Mouse (Mus musculus) midbrain, embryonic 13.5 days (tissue): ENCODE measurements around the gene C1qtnf7. TPM values are rescaled to one million over a fixed set of nuclear protein-coding genes. Genes with fewer than 3 reads are reported as not detected.

Experiments
- ATAC-seq: fragments of 200-750 bp; cut with Nextera tagmentation; 2 replicates; pipeline ENCODE4 v1.8.0; 2017; ENCODE audit warnings: mild to moderate bottlenecking, moderate TSS enrichment, moderate library complexity
- H3K27ac ChIP-seq: fragments of 300-500 bp; sonication (generic); 2 replicates; pipeline ENCODE4 v1.5.1; 2015; ENCODE audit warnings: inconsistent platforms, mild to moderate bottlenecking, moderate library complexity
- H3K27me3 ChIP-seq: fragments of 300-500 bp; sonication (generic); 2 replicates; pipeline ENCODE4 v1.6.1; 2015; ENCODE audit warnings: mild to moderate bottlenecking, inconsistent platforms
- H3K36me3 ChIP-seq: fragments of 300-500 bp; sonication (generic); 2 replicates; pipeline ENCODE4 v1.6.1; 2015; ENCODE audit warnings: mild to moderate bottlenecking, inconsistent platforms
- H3K4me1 ChIP-seq: fragments of 300-500 bp; sonication (generic); replicated peaks from 2 replicates; pipeline ENCODE4 v1.6.1; 2015; ENCODE audit warnings: inconsistent platforms
- H3K4me2 ChIP-seq: fragments of 300-500 bp; sonication (generic); replicated peaks from 2 replicates; pipeline ENCODE4 v1.6.1; 2015; ENCODE audit warnings: moderate library complexity, mild to moderate bottlenecking, inconsistent platforms
- H3K4me3 ChIP-seq: fragments of 300-500 bp; sonication (generic); replicated peaks from 2 replicates; pipeline ENCODE4 v1.5.1; 2015; ENCODE audit warnings: mild to moderate bottlenecking, inconsistent platforms
- H3K9ac ChIP-seq: fragments of 300-500 bp; sonication (generic); replicated peaks from 2 replicates; pipeline ENCODE4 v1.6.1; 2015; ENCODE audit warnings: mild to moderate bottlenecking, inconsistent platforms
- H3K9me3 ChIP-seq: fragments of 300-500 bp; sonication (generic); 2 replicates; pipeline ENCODE4 v1.6.1; 2016; ENCODE audit warnings: mild to moderate bottlenecking, inconsistent platforms
- WGBS: fragments of 180-500 bp; shearing (Covaris S2); methylation state at CpG from one replicate; pipeline ENCODE4 v1.1.7; 2015; 5-methylcytosine and 5-hydroxymethylcytosine counted together
- polyA plus RNA-seq: library from polyadenylated mRNA; unstranded; fragments of >200 nt; fragmentation: Nextera tagmentation; extraction: Ambion mirVana; gene quantifications from 2 replicates; pipeline ENCODE4 v1.2.1, GENCODE M21; 2015

The C1qtnf7 gene
- polyA plus RNA-seq, 1 experiment from 2014 or later: 1.6 TPM

DNA sequence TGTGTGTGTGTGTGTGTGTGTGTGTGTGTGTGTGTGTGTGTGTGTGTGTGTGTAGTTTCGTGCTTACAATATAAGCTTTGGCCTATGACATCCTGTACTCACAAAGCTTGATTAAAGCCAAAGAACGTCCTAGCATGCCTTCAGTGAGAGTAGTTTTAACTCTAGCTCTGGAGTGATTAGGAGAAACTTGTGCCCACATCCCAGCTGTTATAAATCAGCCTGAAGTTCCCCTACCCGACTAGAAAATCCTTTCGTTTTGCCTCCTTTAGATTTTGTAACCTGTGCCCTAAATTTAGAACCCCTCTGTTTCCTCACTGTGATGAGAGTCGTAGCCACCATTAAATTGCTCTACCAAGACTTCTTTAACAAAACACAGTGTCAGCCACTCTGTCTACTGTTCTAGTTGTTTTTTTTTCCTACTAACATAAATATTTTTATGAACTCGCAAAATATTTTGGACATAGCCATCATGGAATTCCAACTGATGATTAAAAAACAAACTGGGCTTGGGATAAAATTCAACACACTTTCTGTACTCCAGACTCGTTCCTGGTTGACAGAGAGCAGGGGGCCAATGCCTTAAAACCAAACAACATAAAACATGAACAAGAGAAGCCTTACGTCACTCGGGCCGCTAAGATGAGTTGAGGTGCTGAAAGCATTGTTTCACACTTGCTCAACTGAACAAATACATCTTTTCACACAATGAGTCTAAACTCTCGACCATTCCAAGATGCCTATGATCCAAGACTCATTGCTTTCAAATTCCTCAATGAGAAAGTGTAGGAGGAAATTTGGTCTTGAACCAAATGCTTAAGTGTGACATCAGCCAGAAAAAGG, 70.3 kb downstream of the C1qtnf7 start:
- no peak overlapping the region for H3K4me2 ChIP-seq
- H3K27me3 ChIP-seq: no peaks in the 10 kb centered on the region
- H3K9me3 ChIP-seq: no peaks in the 10 kb centered on the region
- 76% methylated on average over 11 of the region's 11 CpGs for WGBS
- peaks cover 20% of the 10 kb centered on the region for H3K4me1 ChIP-seq
- H3K9ac ChIP-seq: no peak overlapping the region
- no peak overlapping the region for H3K4me3 ChIP-seq
- H3K36me3 ChIP-seq: no peaks in the 10 kb centered on the region
- ATAC-seq: no peak
- H3K27ac ChIP-seq: no peak overlapping the region

DNA sequence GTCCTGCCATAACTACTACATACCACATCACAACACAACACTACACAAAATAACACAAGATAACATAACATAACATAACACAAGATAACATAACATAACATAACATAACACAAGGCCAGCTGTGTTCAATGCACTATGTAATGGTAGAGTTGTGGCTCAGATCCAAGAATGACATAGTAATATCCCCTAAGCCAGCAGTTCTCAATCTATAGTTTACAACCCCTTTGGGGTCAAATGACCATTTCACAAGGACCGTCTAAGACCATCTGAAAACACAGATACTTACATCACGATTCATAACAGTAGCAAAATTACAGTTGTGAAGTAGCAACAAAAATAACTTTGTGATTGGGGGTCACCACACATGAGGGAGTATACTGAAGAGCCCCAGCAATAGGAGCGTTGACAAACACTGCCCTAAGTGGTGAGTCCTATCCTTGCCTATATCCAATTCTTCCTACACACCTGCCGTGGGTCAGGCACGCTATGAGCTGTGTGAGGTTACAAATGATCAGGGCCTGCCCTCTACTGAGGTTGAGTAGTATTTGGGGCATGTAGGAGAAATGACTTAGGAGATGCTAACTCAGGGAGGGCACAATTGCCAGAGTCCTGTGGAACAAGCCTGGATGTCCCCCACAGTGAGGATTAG, 73.6 kb downstream of the C1qtnf7 start:
- no peak overlapping the region for H3K4me3 ChIP-seq

DNA sequence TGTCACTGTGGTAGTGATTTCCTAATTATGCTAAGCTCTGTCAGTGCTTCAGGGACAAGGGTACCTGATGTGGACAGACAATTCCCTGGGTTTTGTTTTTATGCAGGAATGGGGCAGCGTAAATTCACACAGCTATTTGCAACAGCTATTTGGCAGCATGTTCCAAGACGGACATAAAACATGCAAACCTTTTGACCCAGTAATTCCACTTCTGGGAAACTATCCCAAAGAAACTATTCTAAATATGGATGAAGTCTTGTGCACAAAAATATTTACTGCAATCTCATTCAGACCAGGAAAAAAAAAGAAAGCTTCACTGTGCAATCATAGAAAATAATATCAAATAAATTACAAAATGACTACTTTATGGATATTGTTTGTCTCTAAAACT, 74.1 kb downstream of the C1qtnf7 start:
- no peak overlapping the region for H3K27ac ChIP-seq
- no peaks in the 10 kb centered on the region for H3K27me3 ChIP-seq
- 18% methylated on average over 2 of the region's 2 CpGs for WGBS
- H3K9me3 ChIP-seq: no peaks in the 10 kb centered on the region
- no peak overlapping the region for H3K9ac ChIP-seq
- no peaks in the 10 kb centered on the region for H3K36me3 ChIP-seq
- no peak overlapping the region for H3K4me2 ChIP-seq
- ATAC-seq: no peak
- 0 out of 2 replicates have a peak, but pooled peaks cover 8% of the 10 kb centered on the region for H3K4me1 ChIP-seq
- no peak overlapping the region for H3K4me3 ChIP-seq

More for the DNA sequence above, 73.6 kb downstream of the C1qtnf7 start:
- WGBS: 77% methylated on average over 5 of the region's 5 CpGs
- Histone ChIP-seq H3K4me2 (no peak overlapping the region), H3K9me3 (no peaks in the 10 kb centered on the region), H3K27me3 (no peaks in the 10 kb centered on the region), H3K9ac (no peak overlapping the region), H3K36me3 (no peaks in the 10 kb centered on the region), H3K4me1 (peaks cover 10% of the 10 kb centered on the region; the same call in 1 of the 2 replicates), H3K27ac (no peak overlapping the region)
- ATAC-seq: peak; percentile 50; the same call in 1 of the 2 replicates

DNA sequence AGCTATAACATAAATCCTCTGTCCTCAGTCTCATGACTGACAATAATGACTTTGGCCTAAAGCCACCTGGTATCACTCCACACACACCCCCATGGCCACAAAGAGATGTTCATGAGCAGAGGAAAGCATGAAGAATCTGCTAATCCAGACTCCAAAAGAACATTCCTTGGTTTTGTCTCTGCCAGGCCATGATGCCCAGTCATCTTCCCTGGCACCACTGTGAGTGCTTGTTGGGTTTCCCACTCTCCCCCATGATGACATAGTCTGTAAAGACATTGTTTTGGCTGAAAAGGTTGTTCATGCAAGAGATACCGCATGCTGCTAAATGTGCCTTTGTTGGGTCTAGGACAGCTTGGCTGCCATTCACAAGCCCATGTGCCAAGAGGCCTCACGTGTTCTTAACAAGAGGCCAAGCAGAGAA, 75.0 kb downstream of the C1qtnf7 start:
- no peak overlapping the region for H3K27ac ChIP-seq
- H3K9me3 ChIP-seq: no peaks in the 10 kb centered on the region
- no peak for ATAC-seq
- H3K4me1 ChIP-seq: 0 out of 2 replicates have a peak, but pooled peaks cover 8% of the 10 kb centered on the region
- no peaks in the 10 kb centered on the region for H3K27me3 ChIP-seq
- 80% methylated on average over 2 of the region's 2 CpGs for WGBS
- H3K4me3 ChIP-seq: no peak overlapping the region
- no peak overlapping the region for H3K4me2 ChIP-seq
- H3K36me3 ChIP-seq: no peaks in the 10 kb centered on the region
- H3K9ac ChIP-seq: no peak overlapping the region

DNA sequence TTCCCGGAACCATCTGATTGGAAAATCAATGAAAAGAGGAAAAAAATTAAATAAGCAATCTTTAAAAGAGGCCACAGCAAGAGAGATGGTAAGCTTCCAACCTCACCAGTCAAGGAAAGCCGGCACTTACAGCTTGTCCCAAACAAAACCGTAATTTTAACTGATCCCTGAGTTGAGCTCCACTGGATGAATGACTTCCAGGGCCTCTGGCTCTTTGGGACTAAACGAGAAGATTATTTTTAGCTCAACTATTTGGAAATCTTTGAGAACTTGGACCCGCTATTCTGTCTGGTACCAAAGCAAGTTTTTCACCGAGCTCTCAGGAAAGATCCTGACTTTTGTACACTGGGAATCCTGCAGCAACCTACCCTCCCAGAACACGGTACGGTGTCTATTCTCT, 86.3 kb downstream of the C1qtnf7 start:
- H3K27ac ChIP-seq: no peak overlapping the region
- no peak overlapping the region for H3K4me3 ChIP-seq

DNA sequence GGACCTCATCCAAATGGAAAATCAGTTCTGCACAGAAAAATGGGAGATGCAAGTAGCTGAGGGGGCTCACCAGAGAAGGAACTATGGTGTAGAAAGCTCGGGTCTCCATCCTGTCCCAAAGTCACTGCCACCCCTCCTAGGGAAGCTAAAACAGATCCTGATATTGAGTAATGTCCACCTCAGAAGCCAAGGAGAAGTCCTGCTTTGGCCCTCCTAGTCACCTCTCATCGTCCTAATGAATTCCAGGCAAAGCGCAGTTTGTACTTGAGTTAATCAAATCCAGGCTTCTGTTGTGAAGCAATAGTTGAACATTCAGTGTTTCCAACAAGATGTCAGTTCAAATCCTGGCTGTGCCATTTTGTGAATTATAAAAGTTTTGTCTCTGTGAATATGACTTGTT, 87.2 kb downstream of the C1qtnf7 start:
- Histone ChIP-seq H3K36me3 (no peaks in the 10 kb centered on the region), H3K4me3 (no peak overlapping the region), H3K4me2 (no peak overlapping the region), H3K9me3 (no peaks in the 10 kb centered on the region), H3K27ac (no peak overlapping the region), H3K4me1 (no peaks in the 10 kb centered on the region), H3K9ac (no peak overlapping the region), H3K27me3 (no peaks in the 10 kb centered on the region)
- no peak for ATAC-seq
- WGBS: 93% methylated on average over 3 of the region's 3 CpGs

More for the DNA sequence above, 86.3 kb downstream of the C1qtnf7 start:
- ATAC-seq: no peak
- Histone ChIP-seq H3K9ac (no peak overlapping the region), H3K4me2 (no peak overlapping the region), H3K9me3 (no peaks in the 10 kb centered on the region), H3K27me3 (no peaks in the 10 kb centered on the region), H3K4me1 (no peaks in the 10 kb centered on the region), H3K36me3 (no peaks in the 10 kb centered on the region)
- WGBS: 87% methylated on average over 8 of the region's 8 CpGs

DNA sequence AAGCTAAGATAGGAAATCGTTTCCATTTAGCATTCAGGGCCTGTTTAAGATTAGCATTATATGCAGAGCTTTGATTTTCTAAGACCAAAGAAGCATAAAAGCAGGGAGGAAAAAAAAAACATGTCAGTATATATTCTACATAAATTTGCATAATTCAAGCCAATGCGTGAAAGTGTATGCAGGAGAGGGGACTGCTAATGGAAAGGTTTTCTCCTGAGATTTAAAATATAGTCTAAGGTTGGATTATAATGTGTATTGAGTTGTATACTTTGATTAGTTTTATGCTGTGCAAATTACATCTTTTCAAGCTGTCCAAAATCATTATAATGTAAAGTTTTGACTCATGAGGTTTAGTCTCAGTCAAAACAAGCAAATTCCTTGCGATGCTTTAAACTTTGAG, 88.2 kb downstream of the C1qtnf7 start:
- Histone ChIP-seq H3K9me3 (no peaks in the 10 kb centered on the region), H3K4me1 (no peaks in the 10 kb centered on the region), H3K4me3 (no peak overlapping the region), H3K27ac (no peak overlapping the region), H3K36me3 (no peaks in the 10 kb centered on the region), H3K27me3 (no peaks in the 10 kb centered on the region), H3K4me2 (no peak overlapping the region), H3K9ac (no peak overlapping the region)
- no peak for ATAC-seq
- 52% methylated on average over 3 of the region's 3 CpGs for WGBS

DNA sequence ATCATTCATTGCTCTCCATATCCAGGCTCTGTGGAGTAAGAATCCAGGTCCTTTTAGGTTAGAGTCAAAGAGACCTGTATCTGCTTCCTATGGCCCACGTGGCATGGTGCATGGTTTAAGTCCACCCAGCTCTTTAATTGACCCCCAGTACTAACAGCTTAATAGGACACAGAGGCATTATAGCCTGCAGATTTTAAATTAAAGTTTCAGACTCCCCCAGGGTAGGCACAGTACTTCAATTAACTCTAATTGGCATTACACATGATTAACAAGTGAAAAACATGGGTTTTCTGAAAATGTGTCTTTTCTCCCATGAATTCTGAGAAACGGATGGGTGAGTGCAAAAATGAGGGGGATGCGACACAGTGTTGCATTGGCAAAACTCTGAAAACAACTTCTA, 92.7 kb downstream of the C1qtnf7 start:
- H3K27me3 ChIP-seq: no peaks in the 10 kb centered on the region
- H3K4me2 ChIP-seq: no peak overlapping the region
- H3K9ac ChIP-seq: no peak overlapping the region
- no peak for ATAC-seq
- peaks cover 10% of the 10 kb centered on the region for H3K4me1 ChIP-seq
- no peak overlapping the region for H3K4me3 ChIP-seq
- 90% methylated on average over 3 of the region's 3 CpGs for WGBS
- H3K9me3 ChIP-seq: no peaks in the 10 kb centered on the region
- H3K36me3 ChIP-seq: no peaks in the 10 kb centered on the region
- no peak overlapping the region for H3K27ac ChIP-seq

DNA sequence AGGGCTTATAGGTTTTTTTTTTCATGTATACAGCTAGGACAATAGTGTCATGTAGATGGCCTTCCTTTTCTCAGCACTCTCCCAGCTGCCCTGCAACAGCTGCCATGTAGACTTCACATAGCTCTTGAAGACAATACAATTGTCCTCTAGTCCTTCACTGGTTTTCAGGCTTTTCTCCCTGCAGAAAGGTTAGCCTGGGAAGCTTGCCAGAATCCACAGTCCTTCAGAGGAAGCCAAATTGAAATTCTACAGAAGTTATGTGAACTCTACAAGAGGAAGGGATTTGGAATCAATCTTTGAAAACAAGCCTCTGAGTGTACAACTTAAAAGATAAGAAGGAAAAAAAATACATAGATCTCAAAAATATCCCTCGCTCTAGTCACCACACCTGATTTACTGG, 94.4 kb downstream of the C1qtnf7 start:
- Histone ChIP-seq H3K27ac (no peak overlapping the region), H3K4me2 (no peak overlapping the region), H3K9me3 (no peaks in the 10 kb centered on the region), H3K4me1 (peaks cover 10% of the 10 kb centered on the region), H3K9ac (no peak overlapping the region), H3K27me3 (no peaks in the 10 kb centered on the region), H3K4me3 (no peak overlapping the region), H3K36me3 (no peaks in the 10 kb centered on the region)
- 90% methylated on average over 1 of the region's 1 CpGs for WGBS
- no peak for ATAC-seq

DNA sequence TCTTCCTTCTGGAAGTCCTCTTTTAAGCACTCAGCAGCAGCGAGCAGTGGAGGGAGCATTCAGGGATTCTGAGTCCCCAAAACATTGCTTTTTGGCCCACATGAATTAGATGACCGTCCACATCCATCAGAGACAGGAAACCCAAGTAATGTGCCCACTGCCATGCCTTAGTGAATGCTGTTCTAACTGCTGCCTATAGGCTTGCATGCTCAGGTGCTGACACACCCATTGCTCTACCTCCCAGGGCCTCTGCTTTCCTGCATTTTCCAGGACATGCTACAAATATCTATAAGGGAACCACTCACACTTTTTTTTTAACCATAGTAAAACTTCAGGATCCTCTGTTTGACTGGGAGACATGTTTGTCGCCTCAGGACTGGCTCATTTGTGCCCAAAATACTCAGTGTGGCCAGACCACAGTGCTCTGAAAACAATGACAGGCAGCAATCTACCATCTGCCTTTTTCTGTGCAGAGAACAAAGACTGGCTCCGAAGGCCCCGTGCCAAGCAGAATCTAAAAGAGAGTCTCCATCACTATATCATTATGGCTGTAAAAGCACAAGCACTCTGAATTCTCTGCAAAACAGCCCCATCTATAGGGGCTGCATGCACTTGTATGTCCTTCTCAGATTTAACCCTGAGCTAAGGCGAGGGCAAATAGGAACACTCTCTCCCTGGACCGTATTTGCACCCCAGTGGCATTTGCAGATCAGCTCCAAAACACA, 106.4 kb downstream of the C1qtnf7 start:
- no peaks in the 10 kb centered on the region for H3K27me3 ChIP-seq
- no peak overlapping the region for H3K4me3 ChIP-seq
- ATAC-seq: peak; percentile 73
- WGBS: 63% methylated on average over 7 of the region's 7 CpGs
- no peak overlapping the region for H3K9ac ChIP-seq
- no peaks in the 10 kb centered on the region for H3K4me1 ChIP-seq
- no peaks in the 10 kb centered on the region for H3K9me3 ChIP-seq
- H3K27ac ChIP-seq: 0 out of 2 replicates have a peak overlapping the region, but pooled peaks have one; percentile 1
- no peaks in the 10 kb centered on the region for H3K36me3 ChIP-seq
- H3K4me2 ChIP-seq: no peak overlapping the region

DNA sequence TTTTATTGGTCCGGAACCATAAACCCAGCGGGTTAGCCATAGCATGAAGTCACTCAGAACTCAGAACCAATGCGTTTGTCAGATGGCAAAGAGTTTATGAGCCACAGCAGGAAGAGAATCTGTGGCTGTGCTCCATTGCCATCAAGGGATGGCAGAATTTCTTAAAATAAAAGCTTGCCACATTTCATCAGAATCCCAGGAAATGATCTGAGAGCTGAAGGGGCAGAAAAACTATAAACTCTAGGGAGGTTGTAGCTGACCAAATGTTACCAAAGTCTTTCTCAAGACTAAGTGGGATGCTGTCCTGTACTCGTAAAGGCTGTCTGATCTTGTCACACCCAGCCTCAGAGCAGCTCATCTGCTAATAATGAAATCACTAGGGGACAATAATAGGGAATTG, 110.1 kb downstream of the C1qtnf7 start:
- H3K4me3 ChIP-seq: no peak overlapping the region
- no peak overlapping the region for H3K27ac ChIP-seq
- H3K4me1 ChIP-seq: no peaks in the 10 kb centered on the region
- H3K9me3 ChIP-seq: no peaks in the 10 kb centered on the region
- no peak overlapping the region for H3K4me2 ChIP-seq
- no peaks in the 10 kb centered on the region for H3K27me3 ChIP-seq
- 89% methylated on average over 4 of the region's 4 CpGs for WGBS
- ATAC-seq: no peak
- no peaks in the 10 kb centered on the region for H3K36me3 ChIP-seq
- no peak overlapping the region for H3K9ac ChIP-seq

DNA sequence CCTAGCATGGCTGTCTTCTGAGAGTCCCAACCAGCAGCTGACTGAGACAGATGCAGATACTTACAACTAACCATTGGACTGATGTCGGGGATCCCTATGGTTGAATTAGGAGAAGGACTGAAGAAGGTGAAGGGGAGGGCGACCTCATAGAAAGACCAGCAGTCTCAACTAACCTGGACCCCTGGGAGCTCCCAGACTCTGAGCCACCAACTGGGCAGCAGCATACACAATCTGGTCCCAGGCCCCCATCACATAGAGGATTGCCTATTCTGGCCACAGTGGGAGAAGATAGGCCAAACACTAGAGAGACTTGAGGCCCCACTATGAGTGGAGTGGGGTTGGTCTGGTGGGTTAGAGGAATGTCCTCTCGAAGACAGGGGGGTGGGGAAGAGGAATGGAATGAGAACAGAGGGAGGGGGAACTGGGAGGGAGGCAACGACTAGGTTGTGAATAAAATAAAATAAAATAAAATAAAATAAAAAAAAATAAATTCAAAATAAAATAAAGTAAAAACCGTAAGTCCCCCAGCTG, 118.8 kb downstream of the C1qtnf7 start:
- Histone ChIP-seq H3K4me3 (no peak overlapping the region), H3K4me1 (no peaks in the 10 kb centered on the region), H3K9me3 (no peaks in the 10 kb centered on the region), H3K4me2 (no peak overlapping the region), H3K27ac (no peak overlapping the region), H3K36me3 (no peaks in the 10 kb centered on the region), H3K9ac (no peak overlapping the region), H3K27me3 (no peaks in the 10 kb centered on the region)
- 81% methylated on average over 5 of the region's 5 CpGs for WGBS
- ATAC-seq: peak; percentile 55
